Mouse (Mus musculus) CD4-positive, CD25-positive, alpha-beta regulatory T cell, adult 2 months (primary cell): Measurements from ENCODE around the gene Rflnb.

Source experiments
- DNase-seq: peaks from one replicate; pipeline ENCODE4 v3.0.0-alpha.2; 2012; ENCODE audit warnings: low read depth, low spot score

Gene Rflnb

GRCm38 (mm10) chr11:76027139-76028071, at the start of gene Rflnb:
Gene Rflnb (minus strand): TSS chr11:76027782.
- DNase-seq: peak; percentile 70

DNA sequence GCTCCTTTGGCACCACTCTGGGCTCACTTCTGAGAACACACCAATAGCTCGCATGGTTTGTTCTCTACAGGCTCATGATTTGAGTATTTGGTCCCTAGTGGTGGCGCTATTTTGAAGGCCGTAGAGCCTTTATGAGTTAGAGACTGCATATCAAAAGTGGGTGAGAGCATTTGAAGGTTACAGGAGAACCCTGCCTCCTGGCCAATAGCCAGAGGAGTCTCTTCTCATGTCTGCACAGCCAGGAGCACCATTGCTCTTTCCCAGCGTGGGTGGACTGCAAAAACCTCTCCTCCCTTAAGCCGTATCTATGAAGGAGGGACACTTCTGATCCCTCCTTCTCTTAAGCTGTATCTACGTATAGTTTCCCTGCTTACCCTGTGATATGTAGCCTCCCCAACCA, 49.8 kb upstream of the Rflnb start:
- DNase-seq: no peak

DNA sequence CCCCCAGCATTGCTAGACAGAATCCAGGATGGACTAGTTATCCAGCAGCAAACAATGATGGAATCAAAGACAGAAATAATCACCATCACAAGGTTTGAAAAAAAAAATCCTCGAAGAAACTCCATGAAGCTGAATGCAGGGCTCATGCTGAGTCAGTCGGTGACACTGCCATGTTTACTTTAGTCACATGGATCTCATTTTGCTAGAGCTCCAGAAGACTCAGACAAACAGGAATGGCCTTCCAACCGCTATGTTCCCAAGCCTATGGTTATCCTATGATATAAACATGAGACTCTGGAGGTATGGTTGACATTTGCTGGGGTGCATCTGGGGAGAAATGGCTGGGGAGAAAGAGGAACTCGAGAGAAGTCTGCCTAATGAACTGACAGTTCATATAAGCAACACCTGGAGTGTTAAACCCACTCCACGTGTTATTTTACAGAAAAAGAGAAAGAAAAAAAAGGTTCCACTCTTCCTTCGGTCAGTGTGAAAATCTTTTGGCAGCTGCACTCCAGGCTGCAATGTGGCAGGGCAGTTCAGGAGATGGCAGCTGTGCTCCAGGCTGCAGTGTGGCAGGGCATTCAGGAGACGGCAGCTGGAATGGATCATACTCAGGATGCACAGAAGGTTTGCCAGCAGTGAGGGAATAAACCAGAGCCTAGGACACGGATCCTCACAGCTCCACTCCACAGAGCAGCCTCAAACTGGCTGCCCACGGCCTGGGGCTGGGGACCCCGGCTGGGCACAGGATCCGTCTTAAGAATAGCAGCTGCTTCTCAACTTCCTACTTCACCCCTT, 46.9 kb upstream of the Rflnb start:
- DNase-seq: no peak

GRCm38 (mm10) chr11:76069816-76070215, 42.2 kb upstream of the Rflnb start:
- DNase-seq: no peak

DNA sequence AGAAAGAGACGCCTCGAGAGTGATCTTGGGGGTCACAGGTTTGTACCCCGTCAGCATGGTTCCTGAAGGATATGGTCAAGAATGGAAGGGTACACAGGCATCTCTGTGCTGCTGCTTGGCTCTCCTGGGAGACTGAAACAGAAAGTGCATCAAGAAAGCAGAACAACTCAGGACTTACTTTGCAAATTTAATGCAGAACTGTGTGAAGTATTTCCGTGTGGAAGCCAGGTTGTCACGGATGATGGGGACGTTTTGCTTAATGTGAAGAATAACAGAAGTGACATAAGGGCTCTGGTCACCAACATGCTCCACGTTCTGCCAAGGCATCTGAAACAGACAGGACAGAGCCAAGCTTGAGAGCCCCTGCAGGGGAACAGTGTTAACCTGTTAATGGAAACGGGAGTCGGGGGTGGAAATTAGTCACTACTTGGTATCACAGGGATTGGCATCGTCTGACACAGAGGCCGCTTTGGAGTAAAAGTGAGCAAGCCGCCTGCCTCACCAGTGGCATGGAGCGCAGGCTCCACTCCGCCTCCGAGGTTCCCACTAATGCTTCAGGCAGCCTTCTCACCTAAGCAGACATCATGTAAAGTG, 39.1 kb upstream of the Rflnb start:
- DNase-seq: no peak

DNA sequence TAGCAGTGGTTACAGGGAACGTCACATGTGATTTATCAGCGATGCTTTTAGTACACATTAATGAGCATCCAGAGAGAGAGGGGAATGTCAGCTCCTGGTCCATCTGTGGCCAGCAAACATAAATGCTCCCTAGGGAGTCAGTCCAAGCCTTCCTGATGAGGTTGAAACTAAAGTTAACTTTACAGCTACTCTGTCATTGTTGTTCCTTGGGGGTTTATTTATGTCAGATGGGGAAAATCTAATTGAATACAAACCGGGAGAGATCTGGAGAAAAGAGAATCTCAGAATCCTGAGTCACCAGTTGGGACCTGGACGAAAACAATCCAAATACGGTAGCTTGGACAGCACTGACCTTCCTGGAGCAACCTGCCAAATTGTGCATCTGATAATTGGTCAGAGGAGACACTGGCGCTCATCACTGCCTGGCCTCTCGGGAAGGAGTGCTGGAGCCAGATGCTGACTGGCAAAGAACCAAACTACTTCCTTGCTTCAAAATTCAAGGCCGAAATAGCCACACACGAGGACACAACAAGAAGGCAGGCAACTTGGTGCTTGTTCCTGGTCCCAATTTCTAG, 38.0 kb upstream of the Rflnb start:
- DNase-seq: no peak

DNA sequence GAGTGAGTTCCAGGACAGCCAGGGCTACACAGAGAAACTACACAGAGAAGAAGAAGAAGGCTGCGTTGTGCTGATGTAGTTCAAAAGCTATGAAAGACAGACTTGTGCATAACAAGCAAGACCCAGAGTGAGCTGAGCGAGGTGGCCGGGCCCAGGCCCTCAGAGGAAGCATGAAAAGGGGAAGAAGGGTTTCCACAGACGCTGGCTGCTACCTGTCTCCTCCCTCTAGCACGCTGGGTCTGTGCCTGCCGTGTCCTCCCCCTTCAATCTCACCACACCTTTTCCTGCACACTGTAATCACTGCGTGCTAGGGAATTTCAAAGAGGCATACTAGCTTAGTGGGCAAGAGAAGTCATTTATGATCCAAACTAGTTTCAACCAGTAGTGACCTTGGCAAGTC, 36.8 kb upstream of the Rflnb start:
- no peak for DNase-seq

- no peak for DNase-seq
Observed at GRCm38 (mm10) chr11:76060906-76061305, 33.3 kb upstream of the Rflnb start.

DNA sequence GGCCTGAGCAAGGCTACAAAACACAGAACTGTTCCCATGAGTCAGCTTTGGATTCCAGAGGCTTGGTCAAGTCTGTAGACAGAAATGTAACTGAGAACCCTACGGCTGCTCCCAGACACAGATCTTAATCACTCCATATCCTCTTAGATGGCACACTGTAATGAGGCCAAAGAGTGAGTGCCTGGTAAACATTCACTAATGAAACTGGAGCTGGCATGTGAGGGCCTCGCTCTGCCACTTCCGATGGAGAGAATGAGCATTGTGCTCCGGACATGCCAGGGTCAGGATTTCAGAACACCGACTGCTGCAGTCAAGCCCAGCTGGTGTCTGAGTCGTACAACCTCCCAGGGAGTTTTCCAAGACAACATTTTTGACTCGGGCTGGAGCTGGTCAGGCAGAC, 32.4 kb upstream of the Rflnb start:
- DNase-seq: no peak

- peak; percentile 26 for DNase-seq
Observed at GRCm38 (mm10) chr11:76056487-76056886, 28.9 kb upstream of the Rflnb start.

GRCm38 (mm10) chr11:76052496-76052895, 24.9 kb upstream of the Rflnb start:
- no peak for DNase-seq

DNA sequence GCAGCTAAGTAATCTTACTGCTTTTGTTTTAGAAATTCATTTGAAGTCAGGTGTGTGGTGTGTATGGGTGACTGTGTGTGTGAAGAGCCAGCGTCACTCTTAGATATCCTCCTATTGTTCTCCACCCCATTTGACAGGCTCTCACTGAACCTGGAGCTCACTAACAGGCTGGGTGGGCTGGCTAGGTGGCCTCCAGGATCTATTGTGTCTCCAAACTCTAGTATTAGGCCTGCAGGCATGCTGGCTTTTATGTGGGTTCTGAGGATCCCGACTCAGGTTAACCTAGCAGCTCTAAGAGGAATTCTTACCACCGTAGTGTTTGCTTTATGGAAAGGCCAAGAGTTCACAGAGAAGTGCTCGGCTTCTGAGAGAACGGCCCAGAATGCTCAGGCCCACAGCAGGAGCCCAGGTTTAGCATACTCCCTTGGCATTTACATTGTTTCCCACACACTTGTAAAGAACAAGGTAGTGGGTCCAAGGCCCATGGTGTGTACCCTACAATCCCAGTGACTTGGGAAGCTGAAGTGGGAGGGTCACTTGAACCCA, 23.5 kb upstream of the Rflnb start:
- DNase-seq: no peak

- no peak for DNase-seq
Observed at GRCm38 (mm10) chr11:76050509-76050908, 22.9 kb upstream of the Rflnb start.

GRCm38 (mm10) chr11:76045367-76045766, 17.8 kb upstream of the Rflnb start:
- no peak for DNase-seq

GRCm38 (mm10) chr11:76044468-76044867, 16.9 kb upstream of the Rflnb start:
- no peak for DNase-seq

GRCm38 (mm10) chr11:76042882-76043281, 15.3 kb upstream of the Rflnb start:
- DNase-seq: no peak

GRCm38 (mm10) chr11:76042041-76042638, 14.6 kb upstream of the Rflnb start:
- no peak for DNase-seq

DNA sequence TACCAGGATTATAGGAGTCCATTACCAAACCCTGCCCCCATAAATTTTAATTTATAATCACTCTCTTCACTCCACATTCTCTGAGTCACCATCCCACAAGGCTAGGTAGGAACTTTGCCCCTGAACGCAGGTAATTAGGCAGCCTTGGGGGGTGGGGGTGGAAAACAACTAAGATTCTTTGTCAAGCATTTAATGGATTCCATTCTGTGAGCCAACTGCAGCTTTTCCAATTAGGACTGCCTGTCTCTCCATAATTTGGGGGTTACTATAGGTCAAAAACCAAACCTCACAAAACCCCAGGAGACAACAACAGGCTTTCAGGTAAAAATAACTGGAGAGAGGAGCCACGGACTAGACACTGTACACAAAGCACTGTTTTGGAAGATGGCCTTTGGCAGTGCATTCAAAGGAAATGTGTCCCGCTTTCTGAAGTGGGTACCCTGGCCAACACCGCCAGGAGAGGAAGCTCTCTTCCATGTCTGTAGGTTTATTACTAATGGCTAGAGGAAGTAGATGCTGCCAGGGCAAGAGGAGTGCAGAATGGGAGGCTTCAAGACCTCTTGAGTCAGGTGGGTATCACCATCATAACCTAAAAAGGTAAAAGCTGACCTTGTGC, 13.3 kb upstream of the Rflnb start:
- no peak for DNase-seq

DNA sequence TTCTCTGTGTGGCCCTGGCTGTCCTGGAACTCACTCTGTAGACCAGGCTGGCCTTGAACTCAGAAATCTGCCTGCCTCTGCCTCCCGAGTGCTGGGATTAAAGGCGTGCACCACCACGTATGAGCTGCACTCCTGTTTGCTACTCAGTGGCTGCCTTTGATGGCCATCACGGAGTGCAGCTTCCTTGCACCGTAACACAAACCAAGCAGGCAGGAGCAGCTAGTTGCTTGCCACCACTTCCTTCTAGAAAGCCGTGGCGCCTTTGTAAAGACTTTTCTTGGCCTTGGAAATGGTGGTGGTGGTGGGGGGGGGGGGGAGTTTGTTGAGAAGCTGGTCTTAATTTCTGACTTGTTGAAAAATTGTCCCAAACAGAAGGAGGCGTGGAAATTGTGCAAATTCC, 12.5 kb upstream of the Rflnb start:
- DNase-seq: peak; percentile 37

GRCm38 (mm10) chr11:76039271-76040053, 11.9 kb upstream of the Rflnb start:
- DNase-seq: no peak
